Mouse (Mus musculus) bone marrow, adult 2 months (tissue): Measurements from ENCODE around the gene Zfp51. TPM values are rescaled to one million over a fixed set of nuclear protein-coding genes. Genes with fewer than 3 reads are reported as not detected.

ENCODE experiments used
- H3K27ac ChIP-seq: fragments of 200-500 bp; 2 replicates; pipeline ENCODE4 v1.5.1; 2012; ENCODE audit warnings: low read depth, mild to moderate bottlenecking, control low read depth, inconsistent platforms, low read length; ENCODE audit not compliant: control insufficient read depth, poor library complexity, insufficient read depth
- H3K4me1 ChIP-seq: fragments of 200-500 bp; 2 replicates; pipeline ENCODE4 v1.6.1; 2011; ENCODE audit warnings: low read length; ENCODE audit not compliant: control insufficient read depth, insufficient read depth
- H3K4me3 ChIP-seq: fragments of 200-500 bp; replicated peaks from 2 replicates; pipeline ENCODE3; 2011; ENCODE audit warnings: mild to moderate bottlenecking, low read depth, low read length, control low read depth; ENCODE audit not compliant: control insufficient read depth
- CTCF ChIP-seq: fragments of 200-500 bp; IDR thresholded peaks from 2 replicates; pipeline ENCODE4 v1.5.1; 2011; ENCODE audit warnings: low read length, control low read depth; ENCODE audit not compliant: control insufficient read depth, insufficient read depth
- POLR2A ChIP-seq: fragments of 200-500 bp; IDR thresholded peaks from 2 replicates; pipeline ENCODE4 v1.6.1; 2011; ENCODE audit warnings: low read depth, mild to moderate bottlenecking, control low read depth, low read length, borderline replicate concordance; ENCODE audit not compliant: control insufficient read depth
- WGBS: fragments of 180-500 bp; shearing (Covaris S2); methylation state at CpG from one replicate; pipeline ENCODE4 v1.1.7; 2018; 5-methylcytosine and 5-hydroxymethylcytosine counted together
- polyA plus RNA-seq: library from polyadenylated mRNA; stranded (reverse); fragments of >200 nt; gene quantifications from 2 replicates; pipeline ENCODE4 v1.2.4, GENCODE M21; 2011; ENCODE audit warnings: low replicate concordance; ENCODE audit not compliant: missing spikeins, insufficient read depth, insufficient read length

The Zfp51 gene
- polyA plus RNA-seq, 1 experiment: 6.0 TPM

GRCm38 (mm10) chr17:21504524-21504923, 54.4 kb downstream of the Zfp51 start:
- 88% methylated on average over 1 of the region's 1 CpGs for WGBS

DNA sequence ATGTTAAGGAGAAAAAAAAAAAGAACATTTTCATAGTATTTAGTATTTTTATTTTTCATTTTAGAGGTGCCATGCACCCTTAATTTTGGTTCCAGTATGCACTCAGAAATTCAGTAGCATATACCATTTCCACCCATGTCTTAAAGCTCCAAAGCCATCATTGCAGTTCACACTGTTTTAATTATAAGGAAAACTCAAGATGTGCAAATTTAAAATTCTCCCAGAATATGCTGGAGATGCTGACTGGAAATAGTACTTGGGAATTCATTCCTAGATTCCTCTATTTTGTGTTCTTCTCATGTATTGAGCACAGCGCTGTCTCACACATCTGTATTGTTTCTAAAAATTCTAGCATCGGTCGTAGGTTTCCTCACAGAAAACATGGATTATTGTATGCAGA, 56.1 kb downstream of the Zfp51 start:
- Histone ChIP-seq H3K4me1 (no peaks in the 10 kb centered on the region), H3K27ac (no peak overlapping the region), H3K4me3 (no peak overlapping the region)
- 89% methylated on average over 3 of the region's 3 CpGs for WGBS
- TF ChIP-seq CTCF: no peak
- no peak for TF ChIP-seq POLR2A

More at GRCm38 (mm10) chr17:21504524-21504923, 54.4 kb downstream of the Zfp51 start:
- no peak overlapping the region for H3K27ac ChIP-seq
- H3K4me1 ChIP-seq: no peaks in the 10 kb centered on the region
- TF ChIP-seq CTCF: no peak
- TF ChIP-seq POLR2A: no peak
- no peak overlapping the region for H3K4me3 ChIP-seq

DNA sequence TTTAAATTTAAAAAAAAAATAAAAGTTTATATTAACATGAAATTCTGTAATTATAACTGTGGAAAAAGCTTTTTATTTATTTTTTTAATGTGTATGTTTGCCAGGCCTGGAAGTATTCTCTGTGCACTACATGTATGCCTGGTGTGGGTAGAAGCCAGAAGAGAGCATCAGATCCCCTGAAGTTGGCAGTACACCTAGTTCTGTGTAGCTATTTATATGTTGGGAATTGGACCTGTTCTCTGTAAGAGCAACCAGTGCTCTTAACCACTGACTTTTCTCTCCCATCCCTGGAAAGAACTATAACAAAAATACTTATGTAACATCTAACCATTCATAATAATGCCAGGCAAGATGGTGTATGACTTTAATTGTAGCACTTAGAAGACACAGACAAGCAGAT, 59.6 kb downstream of the Zfp51 start:
- H3K4me3 ChIP-seq: no peak overlapping the region
- H3K27ac ChIP-seq: no peak overlapping the region
- H3K4me1 ChIP-seq: no peaks in the 10 kb centered on the region
- TF ChIP-seq POLR2A: no peak
- TF ChIP-seq CTCF: no peak

Other genes starting within 250 kb of the Zfp51 start
- not detected in 2 replicates for gene Vmn1r234, start 224.3 kb upstream of the Zfp51 start, polyA plus RNA-seq
- gene Vmn1r235, start 194.0 kb upstream of the Zfp51 start, polyA plus RNA-seq: not detected in 2 replicates
- gene Vmn1r236, start 167.4 kb upstream of the Zfp51 start, polyA plus RNA-seq: 0.32 TPM in 1 of 2 replicates, not detected in the other
- not detected in 2 replicates for gene Vmn1r237, start 138.5 kb upstream of the Zfp51 start, polyA plus RNA-seq
- 0.77 and 1.9 TPM in 2 replicates for gene Zfp677, start 66.6 kb upstream of the Zfp51 start, polyA plus RNA-seq
- gene Zfp54, start 27.1 kb upstream of the Zfp51 start, polyA plus RNA-seq: 0.77 and 4.6 TPM in 2 replicates
- gene Zfp53, start 38.6 kb downstream of the Zfp51 start, polyA plus RNA-seq: 2.7 and 6.8 TPM in 2 replicates
- gene Zfp52, start 85.2 kb downstream of the Zfp51 start, polyA plus RNA-seq: 3.3 and 4.0 TPM in 2 replicates
- 1.7 and 2.6 TPM in 2 replicates for gene Zfp948, start 116.6 kb downstream of the Zfp51 start, polyA plus RNA-seq
- 1.2 and 1.5 TPM in 2 replicates for gene Zfp983, start 200.2 kb downstream of the Zfp51 start, polyA plus RNA-seq
- 15.0 and 28.9 TPM in 2 replicates for gene Gm10226, start 241.5 kb downstream of the Zfp51 start, polyA plus RNA-seq